Mouse (Mus musculus): ENCODE measurements around the gene Pkm.

Gene Pkm

DNA sequence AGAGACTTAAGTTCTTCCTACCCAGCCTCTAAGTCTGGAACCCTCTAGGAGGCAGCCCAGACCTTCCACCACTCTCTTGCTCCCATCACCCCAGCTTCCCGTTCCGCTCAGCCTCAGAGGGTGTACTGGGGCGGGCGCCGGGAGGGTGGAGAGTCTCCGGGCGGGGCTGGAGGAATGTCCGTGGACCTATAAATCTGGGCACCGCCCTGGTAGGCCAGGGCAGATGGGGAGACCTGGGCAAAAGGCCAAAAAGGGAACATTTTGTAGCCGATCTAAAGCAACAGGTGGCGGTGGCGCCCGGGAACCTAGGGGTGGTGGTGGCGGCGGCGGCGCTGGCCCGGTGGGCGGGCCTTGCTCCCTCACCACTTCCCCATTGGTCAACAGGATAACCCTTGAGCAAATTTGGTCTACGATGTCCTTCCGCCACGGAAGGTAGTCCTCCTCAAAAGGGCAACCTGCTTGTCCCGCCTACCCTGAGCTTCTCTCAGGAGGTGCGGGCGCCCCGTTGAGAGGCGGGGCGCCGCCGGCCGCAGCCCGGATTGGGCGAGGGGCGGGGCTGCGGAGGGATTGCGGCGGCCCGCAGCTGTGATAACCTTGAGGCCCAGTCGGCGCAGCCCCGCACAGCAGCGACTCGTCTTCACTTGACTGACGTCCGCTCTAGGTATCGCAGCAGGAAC is at the start of gene Pkm:
Gene Pkm (plus strand): TSS at position 411 of the 677 bp plus-strand sequence.
- DNase-seq (ENCODE audit: low spot score) = peak; percentile 95

DNA sequence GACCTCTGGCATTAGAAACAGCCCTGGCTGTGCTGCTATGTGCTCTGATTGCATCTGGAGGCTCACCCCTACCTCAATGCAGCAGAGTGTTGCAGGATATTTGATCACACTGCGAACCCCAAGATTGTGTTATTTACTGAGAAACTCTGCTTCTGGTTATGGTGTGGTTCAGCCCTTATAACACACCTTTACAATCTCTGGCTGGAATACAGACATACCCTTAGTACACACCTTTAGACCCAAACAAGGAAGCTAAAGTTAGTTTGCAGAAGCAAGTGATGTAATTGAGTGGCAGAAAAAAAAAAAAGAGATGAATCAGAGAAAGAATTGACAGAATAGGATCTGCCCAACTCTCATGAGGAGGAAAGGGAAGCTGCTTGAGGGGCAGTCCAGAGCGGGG is 45.2 kb upstream of the Pkm start:
- DNase-seq (ENCODE audit: low spot score) = no peak

DNA sequence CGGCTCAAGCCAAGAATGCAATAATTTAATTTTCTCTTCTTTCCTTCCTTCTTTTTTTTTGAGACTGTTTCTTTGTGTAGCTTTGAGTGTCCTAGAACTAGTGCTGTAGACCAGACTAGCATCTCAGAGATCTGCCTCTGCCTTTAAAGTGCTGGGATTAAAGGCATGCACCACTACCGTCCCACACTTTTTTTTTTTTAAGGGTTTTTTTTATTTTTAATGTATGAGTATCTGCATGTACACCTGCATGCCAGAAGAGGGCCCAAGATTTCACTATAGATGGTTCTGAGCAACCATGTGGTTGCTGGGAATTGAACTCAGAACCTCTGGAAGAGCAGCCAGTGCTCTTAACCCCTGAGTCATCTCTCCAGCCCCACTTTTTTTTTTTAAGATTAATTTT is 40.4 kb upstream of the Pkm start:
- DNase-seq (ENCODE audit: low spot score) = no peak

DNA sequence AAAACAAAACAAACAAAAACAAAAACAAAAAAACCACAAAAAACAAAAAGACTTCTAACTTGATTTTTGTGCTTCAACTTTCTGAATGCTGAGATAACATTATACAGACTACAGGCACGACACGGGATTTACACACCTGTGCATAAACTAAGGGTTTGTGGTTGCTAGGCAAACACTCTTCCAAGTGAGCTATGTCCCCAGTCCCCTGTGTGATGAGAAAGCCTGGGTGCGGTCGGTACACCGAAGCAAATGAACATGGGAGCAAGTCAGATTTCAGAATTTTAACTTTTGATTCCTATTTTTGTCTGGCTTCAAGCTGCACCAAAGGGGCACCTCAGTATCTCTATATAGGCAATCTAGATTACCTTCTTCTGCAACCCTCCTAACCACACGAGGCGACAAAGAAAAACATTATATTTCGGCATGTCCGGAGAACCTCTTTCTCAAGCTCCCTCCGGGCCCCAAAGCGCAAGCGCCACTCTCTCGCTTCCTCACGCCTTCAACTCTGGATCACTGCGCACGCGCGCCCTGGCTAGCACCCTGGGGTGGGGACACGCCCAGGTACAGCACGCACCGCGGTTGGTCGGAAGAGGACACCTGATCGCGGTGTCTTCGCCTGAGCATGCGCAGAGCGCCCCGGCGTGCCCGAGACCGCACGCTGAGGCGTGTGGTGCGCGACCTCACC is 39.4 kb upstream of the Pkm start, which contains the start of gene Parp6:
Gene Parp6 (plus strand): TSS at position 663 of the 685 bp plus-strand sequence.
- peak; percentile 99 for DNase-seq (ENCODE audit: low spot score)

DNA sequence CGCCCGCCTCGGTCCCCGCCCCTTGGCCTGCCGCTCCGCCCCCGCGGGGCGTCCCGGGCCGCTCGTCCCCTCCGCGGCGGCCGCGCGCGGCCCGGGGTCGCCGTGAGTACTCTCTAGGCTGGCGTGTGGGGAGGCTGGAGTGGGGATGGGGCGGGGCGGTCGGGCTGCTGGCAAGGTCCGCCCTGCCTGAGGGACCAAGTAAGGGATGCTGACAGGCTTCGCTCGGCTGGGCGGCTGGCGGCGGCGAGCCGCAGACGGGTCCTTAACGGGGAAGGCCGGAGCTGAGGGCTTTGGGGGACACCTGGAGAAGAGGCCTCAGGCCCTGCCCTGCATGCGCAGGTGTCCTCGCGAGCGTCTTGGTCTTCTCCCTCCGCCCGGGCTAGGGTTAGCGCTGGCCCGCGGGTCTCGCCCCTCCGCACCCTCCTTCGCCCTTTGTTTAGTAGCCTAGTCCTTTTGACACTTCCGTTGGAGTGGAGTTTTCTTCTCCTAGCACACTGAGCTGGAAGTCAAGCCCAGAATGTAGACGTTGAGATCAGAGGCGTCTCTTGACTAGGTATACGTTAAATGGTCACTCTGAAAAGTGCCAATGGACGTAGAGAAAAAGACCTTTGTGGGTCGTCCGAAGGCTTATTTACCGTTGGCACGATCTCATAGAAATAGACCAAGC is 38.7 kb upstream of the Pkm start:
- DNase-seq (ENCODE audit: low spot score) = no peak

DNA sequence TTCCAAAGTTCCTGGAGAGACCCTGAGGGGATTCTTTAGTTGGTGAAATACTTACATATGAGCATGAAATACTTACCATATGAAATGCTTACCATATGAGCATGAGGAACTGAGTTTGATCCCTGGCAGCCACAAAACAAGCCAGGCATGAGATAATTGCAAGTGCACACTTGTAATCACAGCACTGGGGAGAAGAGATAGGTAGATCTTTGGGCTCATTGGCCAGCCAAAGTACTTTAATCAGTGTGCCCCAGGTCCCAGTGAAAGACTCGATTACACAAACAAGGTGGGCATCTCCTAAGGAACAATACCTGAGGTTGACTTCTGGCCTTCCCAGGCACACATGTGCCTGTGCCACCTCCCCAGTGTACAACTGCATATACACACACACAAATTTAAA is 17.8 kb upstream of the Pkm start:
- no peak for DNase-seq (ENCODE audit: low spot score)

DNA sequence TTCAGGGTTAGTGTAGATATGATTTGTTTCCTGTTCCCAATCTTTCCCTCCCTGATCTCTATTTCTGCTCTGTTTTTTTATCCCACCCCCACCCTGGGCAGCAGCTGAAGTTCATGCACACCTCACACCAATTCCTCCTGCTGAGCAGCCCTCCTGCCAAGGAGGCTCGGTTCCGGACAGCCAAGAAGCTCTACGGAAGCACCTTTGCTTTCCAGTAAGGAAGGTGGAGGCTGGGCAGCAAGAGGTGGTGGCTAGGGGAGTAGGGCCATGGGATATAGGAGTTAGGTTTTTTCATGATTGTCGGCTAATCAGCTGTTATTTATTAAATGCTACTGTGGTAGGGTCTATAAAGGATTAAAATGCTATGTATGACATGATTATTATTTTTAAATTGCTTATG is 16.2 kb upstream of the Pkm start:
- DNase-seq (ENCODE audit: low spot score) = no peak

DNA sequence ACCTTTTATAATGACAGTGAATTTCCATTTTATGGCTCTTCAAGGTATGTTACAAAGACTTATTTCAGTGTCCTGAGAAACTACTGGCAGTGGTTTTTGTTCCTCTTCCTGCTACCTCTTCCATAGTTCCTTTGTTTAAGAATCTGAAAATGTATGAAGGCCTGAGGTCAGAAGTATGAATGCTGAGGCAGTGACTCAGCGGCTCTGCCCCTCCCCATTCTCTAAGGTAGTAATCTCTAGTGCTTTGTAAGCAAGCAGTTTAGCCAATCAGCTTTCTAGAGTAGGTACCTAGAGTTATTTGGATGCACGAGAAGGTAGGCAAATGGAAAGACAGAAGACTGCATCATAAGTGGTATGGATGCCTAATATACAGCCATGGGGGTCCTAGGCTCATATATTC is 14.8 kb upstream of the Pkm start:
- no peak for DNase-seq (ENCODE audit: low spot score)

DNA sequence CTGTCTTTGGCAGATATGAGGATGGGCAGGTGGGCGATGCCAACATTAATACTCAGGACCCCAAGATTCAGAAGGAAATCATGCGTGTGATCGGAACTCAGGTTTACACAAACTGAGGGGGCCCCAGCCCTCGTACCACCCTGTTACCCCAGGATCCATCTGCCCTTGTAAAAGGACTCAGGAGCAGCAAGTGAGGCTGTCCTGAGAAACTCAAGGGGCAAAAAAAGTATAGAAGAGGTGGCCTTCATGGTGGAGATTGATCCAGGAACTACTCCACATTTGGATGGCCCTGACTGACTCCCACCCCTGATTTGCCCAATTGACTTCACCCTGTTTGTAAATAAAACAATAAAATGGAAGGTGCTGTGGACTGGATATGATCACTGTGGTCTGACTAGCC is 6.3 kb upstream of the Pkm start:
- DNase-seq (ENCODE audit: low spot score) = no peak

DNA sequence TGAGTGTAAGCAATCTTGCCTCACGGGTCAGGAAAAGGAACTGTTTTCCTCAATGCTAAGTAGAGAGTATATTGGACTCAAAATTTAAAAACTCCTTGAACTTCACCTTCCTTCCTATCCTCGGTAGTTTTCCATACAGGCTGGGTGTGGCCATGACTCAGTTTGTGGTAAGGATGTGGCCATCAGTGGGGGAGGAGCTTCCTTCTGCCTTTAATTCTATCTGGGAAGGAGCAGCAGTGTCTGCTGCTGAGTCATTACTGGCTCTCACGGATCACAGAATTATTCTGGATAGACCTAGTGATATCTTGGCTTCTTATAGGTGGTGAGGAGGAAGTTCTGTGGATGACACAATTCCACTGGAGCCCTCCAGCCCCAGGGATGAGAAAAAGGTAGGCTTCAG is 2.8 kb upstream of the Pkm start:
- DNase-seq (ENCODE audit: low spot score) = no peak

DNA sequence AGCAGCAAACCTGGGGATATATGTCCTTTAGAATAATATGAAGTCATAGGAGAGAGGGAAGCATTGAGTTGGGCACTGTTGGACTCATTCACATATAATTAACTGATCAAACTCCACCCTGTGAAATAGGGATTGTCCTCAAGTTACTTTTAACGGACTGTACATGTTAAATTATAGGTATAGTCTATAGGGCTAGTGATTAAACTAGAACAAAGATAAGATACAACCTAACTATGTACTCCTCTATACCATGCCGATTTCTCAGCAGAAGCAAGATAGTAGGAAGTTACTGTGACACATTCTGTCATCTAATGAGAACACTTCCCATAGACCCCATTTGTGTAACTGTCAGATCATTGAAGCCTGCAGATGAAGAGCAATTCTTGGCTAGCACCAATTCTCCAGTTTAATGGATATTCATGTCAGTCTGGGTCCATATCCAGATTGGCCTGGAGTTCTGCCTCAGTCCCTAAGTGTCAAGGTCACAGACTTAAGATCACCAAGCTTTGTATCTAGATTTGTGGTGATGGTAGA is 1.7 kb upstream of the Pkm start:
- no peak for DNase-seq (ENCODE audit: low spot score)

DNA sequence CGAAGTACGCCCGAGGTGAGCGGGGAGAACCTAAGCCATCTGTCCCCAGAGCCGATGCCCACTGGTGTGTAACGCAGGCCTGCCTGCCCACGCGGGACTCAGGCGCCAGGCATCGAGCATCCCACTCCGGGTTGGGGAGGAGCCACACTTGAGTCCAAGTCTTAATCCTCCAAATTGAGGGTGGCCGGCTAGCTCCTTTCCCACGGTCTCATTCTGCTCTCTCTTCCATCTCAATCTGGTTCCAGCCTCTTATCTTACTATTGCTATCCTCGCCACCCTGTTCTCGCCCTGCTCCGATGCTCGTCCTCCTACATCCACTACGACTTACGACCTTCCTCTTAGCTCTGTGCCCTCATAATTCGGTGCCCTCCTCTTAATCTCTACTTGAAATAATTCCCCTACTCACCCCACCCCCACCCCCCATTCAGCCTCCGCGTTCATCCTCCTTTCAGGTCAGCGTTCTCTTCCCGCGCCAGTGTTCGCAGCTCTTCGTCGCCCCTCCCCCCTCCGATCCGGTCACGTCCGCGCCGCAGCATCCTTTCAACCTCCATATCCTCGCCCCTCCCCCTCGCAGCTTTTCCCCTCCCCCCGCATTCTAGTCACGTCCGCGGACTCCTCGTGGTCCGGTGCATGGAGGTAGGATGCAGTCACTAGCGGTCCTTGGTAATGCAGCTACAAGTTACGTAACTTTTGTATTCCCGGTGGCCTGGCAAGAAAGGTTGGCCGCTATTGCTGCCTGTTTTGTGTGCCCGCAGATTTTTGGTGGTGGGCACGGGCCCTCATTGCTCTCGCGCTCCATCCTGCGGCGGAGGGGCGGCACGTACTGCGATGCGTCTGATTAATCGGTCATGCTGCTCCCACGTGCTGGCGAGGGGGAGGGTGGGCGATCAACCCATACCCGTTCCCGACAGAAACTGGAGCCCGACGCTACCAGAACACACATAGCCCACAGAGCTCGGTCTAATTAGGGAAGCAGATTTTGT is 758 bp downstream of the Pkm start:
- DNase-seq (ENCODE audit: low spot score) = peak; percentile 78

DNA sequence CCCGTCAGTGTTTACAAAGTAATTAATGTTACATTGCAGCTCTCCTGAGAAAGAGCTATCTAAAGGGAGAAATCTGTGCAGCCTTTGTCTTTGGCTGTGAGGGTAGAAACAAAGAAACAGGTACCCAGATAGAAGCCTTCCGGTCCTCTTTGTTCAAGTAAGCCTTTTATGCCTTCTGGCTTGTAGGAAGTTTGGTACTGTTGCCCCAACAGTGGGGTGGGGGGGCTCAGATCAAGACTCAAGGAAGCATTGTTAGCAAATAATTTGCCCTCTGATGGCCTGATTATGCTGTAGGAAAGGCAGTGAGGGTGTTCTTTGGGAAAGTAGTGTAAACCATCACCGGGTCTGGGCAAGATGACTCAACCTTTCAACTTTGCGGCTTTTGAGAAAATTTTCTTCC is 2.0 kb downstream of the Pkm start:
- no peak for DNase-seq (ENCODE audit: low spot score)

DNA sequence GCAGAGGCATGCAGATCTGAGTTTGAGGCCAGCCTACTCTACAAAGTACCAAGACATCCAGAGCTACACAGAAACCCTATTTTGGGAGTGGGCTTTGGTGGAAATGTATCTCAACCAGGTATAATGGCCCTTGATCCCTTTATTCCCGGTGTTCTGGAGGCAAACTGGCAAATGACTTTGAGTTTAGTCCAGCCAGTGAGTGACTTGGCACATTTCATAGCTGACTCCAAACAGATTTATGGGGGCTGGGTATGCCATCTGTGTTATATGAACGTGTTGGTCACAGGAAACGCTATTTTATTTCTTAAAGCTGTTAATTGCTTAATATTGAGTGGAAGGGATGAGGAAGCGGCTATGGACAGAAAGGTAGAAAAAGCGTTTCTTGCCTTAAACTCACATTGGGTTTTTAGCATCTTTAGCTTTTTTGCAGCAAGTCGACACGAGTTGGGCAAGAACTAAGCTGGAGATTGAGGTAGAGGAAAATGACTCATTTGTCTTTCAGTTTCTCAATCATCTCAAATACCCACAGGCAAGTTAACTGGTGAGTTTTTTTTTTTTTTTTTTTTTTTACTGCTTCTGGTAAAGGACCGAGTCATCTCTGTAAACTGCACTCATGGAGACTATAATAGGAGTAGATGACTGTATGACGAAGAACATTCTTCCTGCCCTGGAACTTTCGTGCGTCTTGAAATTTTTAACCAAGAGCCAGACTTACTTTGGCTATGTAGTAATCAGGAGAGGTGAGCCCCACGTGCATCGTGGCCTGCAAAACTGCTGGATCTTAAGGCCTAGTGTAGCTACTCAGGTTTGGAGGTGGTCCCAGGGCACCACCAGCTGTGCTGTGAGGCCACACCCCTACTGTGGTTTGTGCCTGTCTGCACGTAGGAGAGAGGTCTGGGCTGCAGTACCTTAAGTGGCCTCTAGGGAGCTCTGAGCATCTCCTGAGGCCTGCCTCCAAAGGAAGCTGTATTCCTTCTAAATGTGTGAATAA is 3.2 kb downstream of the Pkm start:
- peak; percentile 83 for DNase-seq (ENCODE audit: low spot score)

DNA sequence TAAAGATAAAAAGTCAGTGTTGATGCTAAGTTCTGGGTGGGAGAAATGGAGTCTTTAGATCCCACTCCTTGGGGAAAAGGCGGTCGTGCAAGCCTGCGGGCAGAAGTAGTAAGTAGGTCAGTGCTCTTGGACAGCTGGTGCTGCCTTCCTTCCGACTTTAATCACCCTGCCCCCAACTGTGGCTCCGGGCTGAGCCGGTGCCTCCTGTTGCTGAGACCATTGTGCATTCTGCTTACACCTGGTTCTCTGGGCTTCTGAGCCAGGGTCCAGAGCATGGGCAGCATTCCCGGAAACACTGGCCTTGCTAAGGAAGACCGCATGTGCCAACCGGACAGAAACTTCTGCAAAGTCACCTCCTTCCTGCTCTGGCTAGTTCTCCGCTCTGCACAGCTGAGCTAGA is 4.3 kb downstream of the Pkm start:
- no peak for DNase-seq (ENCODE audit: low spot score)

DNA sequence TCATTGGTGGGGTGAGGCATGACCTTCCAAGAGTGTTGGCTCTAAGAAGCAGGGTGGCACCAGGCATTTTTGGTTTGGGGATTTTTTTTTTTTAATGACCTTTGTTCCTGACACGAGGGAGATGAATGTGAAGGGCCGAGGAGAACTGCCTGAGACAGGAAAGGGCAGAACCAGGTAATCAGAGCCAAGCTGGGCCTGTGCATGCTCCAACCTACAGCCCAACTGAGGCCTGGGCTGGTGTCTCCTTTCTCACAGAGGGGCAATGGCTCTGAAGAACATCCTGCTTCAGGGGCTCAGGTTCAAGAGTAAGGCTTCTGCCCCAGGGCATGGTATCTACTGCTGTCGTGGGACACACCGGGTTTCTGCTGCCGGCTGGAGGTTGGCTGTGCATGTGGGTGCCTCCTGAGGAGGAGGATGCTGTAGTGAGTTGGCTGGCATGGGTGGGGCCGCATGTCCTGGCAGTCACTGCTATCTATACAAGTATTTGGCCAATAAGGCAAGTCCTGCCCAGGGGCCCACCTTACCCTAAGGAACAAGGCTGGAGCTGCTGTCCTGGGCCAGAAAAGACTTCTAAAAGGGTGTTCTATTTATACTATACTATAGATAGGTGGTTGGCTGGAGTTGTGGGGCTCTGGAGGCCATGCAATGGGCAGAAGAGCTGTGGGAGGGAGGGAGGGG is 5.3 kb downstream of the Pkm start:
- no peak for DNase-seq (ENCODE audit: low spot score)

DNA sequence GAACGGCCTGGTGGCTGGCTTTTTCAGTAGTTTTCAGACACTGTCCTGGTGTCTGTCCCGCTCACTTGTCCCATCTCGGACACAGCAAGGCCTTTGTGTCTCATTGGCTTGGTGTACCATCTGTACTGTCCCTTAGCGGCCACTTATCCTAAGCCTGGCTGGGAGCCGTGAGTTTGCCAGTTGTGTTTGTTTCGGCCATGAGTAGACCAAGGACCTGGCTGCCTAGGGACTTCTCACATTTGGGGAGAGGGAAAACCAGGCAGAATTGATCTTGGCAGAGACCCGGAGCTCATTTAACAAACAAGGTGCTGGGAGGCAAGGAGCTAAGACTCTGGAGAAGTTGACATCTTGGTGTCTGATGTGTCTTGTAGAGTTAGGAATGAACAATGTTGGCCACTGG is 7.1 kb downstream of the Pkm start:
- no peak for DNase-seq (ENCODE audit: low spot score)

DNA sequence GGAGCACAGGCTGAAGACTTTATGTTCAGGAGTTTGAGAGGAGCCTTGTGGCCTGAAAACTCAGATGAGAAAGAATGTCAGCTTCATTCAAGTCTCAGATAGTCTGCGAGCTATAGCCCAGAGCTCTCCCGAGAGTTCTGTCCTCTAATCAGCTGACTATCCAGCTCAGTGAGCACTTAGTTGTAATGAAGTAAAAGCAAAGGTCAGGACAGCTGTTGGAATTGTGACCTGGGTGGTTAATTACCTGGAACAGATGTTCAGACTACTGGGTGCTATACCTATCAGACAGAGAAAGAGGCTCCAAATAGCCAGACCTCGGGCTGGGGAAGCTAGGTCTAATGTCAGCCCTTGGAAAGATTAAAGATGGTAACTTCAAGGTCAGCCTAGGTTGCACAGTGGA is 7.8 kb downstream of the Pkm start:
- no peak for DNase-seq (ENCODE audit: low spot score)

DNA sequence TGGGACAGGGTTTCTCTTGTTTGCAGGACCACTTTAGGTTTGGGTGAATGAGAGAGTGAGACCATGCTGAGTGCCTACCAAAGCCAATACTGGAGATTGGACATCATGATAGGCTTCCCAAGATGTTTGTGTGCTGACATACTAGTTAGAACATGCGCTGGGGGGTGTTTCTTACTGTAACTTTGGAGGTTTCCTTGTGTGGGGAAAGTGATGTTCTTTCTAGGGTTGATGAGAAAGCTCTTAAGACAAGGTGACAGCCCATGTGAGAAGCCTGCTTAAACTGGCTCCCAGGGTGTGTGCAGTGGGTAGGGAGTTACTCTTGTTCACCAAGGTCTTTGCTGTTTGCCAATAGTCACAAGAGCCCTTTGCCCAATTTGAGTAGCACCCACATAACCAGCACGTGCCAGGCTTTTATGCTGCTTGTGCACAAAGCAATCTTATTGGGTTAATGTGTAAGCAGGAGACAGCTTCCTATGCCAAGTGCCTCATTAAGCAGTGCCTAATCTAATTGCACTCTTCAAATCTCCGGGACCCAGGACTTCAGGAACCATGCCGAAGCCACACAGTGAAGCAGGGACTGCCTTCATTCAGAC is 8.6 kb downstream of the Pkm start:
- DNase-seq (ENCODE audit: low spot score) = no peak

DNA sequence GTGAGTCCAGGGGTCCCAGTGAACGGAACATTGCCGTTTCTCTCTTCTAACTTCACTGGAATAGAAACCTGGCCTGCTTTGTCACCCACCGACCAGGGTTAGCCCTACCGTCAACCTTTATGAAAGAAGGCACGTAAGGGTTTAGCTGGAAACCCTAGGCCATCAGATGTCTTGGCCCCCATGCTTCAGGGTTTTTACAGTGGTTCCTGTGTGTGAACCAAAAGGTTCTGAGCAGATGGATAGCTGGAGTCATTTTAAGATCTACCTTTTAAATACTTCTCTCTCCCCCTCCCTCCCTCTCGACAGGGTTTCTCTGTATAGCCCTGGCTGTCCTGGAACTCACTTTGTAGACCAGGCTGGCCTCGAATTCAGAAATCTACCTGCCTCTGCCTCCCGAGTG is 9.8 kb downstream of the Pkm start:
- DNase-seq (ENCODE audit: low spot score) = no peak

Measured in left cerebral cortex, adult 11 months (tissue).